Mouse (Mus musculus): ENCODE measurements at regions not wholly inside any gene's neighbourhood (a gene's known extent, or its start where the extent isn't known, plus 50 kb on each side); places are given as distances from the start of the nearest gene placed in this dataset.

DNA sequence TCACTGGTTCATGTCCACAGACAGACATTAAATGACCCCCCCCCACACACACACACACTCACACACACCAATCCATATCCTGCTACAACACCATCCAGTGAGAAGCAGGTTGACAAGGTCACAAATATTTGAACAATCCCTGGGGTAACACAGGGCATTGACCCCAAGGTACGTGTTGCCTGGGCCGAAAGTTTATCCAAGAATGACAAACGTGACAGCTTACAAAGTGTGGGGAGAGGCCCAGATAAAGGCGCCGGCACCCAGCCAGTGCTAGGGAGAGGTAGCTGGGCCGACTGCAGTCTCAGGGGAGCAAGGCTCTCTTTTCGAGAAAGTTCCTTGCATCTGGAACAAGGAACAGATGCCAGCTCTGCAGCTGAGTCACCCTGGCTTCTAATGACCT is 337.8 kb upstream of the Tbx3 start:
- TF ChIP-seq CTCF (IDR thresholded peaks at IDR 0.05; ENCODE audit: insufficient read depth, low read depth, low read length) (no peak), POLR2A (IDR thresholded peaks at IDR 0.05; ENCODE audit: insufficient read depth, low read depth, low read length) (no peak)
